Mouse (Mus musculus) stomach, embryonic 14.5 days (tissue): ENCODE measurements around the gene Ache. TPM values are rescaled to one million over a fixed set of nuclear protein-coding genes. Genes with fewer than 3 reads are reported as not detected.

ENCODE experiments used
- ATAC-seq: fragments of 200-750 bp; cut with Nextera tagmentation; 2 replicates; pipeline ENCODE4 v1.8.0; 2017; ENCODE audit warnings: low read depth, moderate TSS enrichment; ENCODE audit not compliant: insufficient number of reproducible peaks, insufficient read depth, low FRiP score
- H3K27ac ChIP-seq: fragments of 300-500 bp; sonication (generic); 2 replicates; pipeline ENCODE4 v1.5.1; 2014; ENCODE audit warnings: mild to moderate bottlenecking, low read length, moderate library complexity, mixed read lengths
- H3K27me3 ChIP-seq: fragments of 300-500 bp; sonication (generic); 2 replicates; pipeline ENCODE4 v1.6.1; 2014; ENCODE audit warnings: low read length, control low read depth, mixed read lengths; ENCODE audit not compliant: control insufficient read depth, insufficient read depth
- H3K36me3 ChIP-seq: fragments of 300-500 bp; sonication (generic); 2 replicates; pipeline ENCODE4 v1.6.1; 2014; ENCODE audit warnings: mild to moderate bottlenecking, control low read depth, low read length, moderate library complexity, mixed read lengths; ENCODE audit not compliant: control insufficient read depth, insufficient read depth
- H3K4me1 ChIP-seq: fragments of 300-500 bp; sonication (generic); 2 replicates; pipeline ENCODE4 v1.6.1; 2014; ENCODE audit warnings: low read length, control low read depth, mixed read lengths; ENCODE audit not compliant: control insufficient read depth, insufficient read depth
- H3K4me2 ChIP-seq: fragments of 300-500 bp; sonication (generic); replicated peaks from 2 replicates; pipeline ENCODE4 v1.6.1; 2014; ENCODE audit warnings: low read depth, low read length, control low read depth
- H3K4me3 ChIP-seq: fragments of 300-500 bp; sonication (generic); 2 replicates; pipeline ENCODE4 v1.5.1; 2014; ENCODE audit warnings: low read depth, low read length, control low read depth
- H3K9ac ChIP-seq: fragments of 300-500 bp; sonication (generic); replicated peaks from 2 replicates; pipeline ENCODE4 v1.6.1; 2014; ENCODE audit warnings: low read depth, mild to moderate bottlenecking, control low read depth, low read length, moderate library complexity, mixed read lengths
- H3K9me3 ChIP-seq: fragments of 300-500 bp; sonication (generic); 2 replicates; pipeline ENCODE4 v1.6.1; 2016; ENCODE audit warnings: low read depth, low read length, control low read depth; ENCODE audit not compliant: control insufficient read depth
- WGBS: fragments of 180-500 bp; shearing (Covaris S2); extraction: QIAGEN DNeasy Blood & Tissue Kit; methylation state at CpG from one replicate; pipeline ENCODE4 v1.1.7; 2014; 5-methylcytosine and 5-hydroxymethylcytosine counted together
- polyA plus RNA-seq: library from polyadenylated mRNA; unstranded; fragments of >200 nt; fragmentation: Nextera tagmentation; extraction: Ambion mirVana; gene quantifications from 2 replicates; pipeline ENCODE4 v1.2.1, GENCODE M21; 2014

Gene Ache
- polyA plus RNA-seq, 1 experiment from 2014 or later = 11.9 TPM

GRCm38 (mm10) chr5:137314193-137315083 is 27.1 kb downstream of the Ache start, which contains the start of gene Trip6:
Gene Trip6, minus strand, starts transcription at chr5:137314404.
- ATAC-seq = peak; percentile 92
- H3K4me3 ChIP-seq = peak within 1 kb of the TSS; percentile 77
- 15% methylated on average over 30 of the region's 30 CpGs for WGBS
- peak within 1 kb of the TSS; percentile 84 for H3K9ac ChIP-seq
- H3K36me3 ChIP-seq = peaks cover 27% of the 10 kb centered on the region
- peak within 1 kb of the TSS; percentile 92 for H3K27ac ChIP-seq
- no peaks in the 10 kb centered on the region for H3K27me3 ChIP-seq
- H3K4me2 ChIP-seq = peak within 1 kb of the TSS; percentile 95
- H3K4me1 ChIP-seq = peaks cover 25% of the 10 kb centered on the region
- H3K9me3 ChIP-seq = no peaks in the 10 kb centered on the region

- 41% methylated on average over 30 of the region's 30 CpGs for WGBS
- Histone ChIP-seq H3K9me3 (no peaks in the 10 kb centered on the region), H3K9ac (no peak overlapping the region; the same call in 1 of the 2 replicates), H3K27ac (peak overlapping the region; percentile 92), H3K27me3 (no peaks in the 10 kb centered on the region), H3K4me3 (0 out of 2 replicates have a peak overlapping the region, but pooled peaks have one; percentile 5), H3K4me1 (peaks cover 25% of the 10 kb centered on the region), H3K4me2 (peak overlapping the region; percentile 95; the same call in 1 of the 2 replicates), H3K36me3 (peaks cover 18% of the 10 kb centered on the region; the same call in 1 of the 2 replicates)
- ATAC-seq = no peak
Measured at GRCm38 (mm10) chr5:137315084-137315903, 28.0 kb downstream of the Ache start.

GRCm38 (mm10) chr5:137317361-137317760 is 30.0 kb downstream of the Ache start:
- no peak for ATAC-seq
- peaks cover 7% of the 10 kb centered on the region for H3K36me3 ChIP-seq
- no peaks in the 10 kb centered on the region for H3K9me3 ChIP-seq

GRCm38 (mm10) chr5:137318570-137318969 is 31.3 kb downstream of the Ache start:
- H3K36me3 ChIP-seq = peaks cover 9% of the 10 kb centered on the region
- ATAC-seq = no peak

More at GRCm38 (mm10) chr5:137317361-137317760, 30.0 kb downstream of the Ache start:
- no peak overlapping the region for H3K27ac ChIP-seq
- no peak overlapping the region for H3K4me3 ChIP-seq
- 83% methylated on average over 8 of the region's 8 CpGs for WGBS
- no peaks in the 10 kb centered on the region for H3K27me3 ChIP-seq
- peaks cover 21% of the 10 kb centered on the region for H3K4me1 ChIP-seq
- no peak overlapping the region for H3K9ac ChIP-seq
- H3K4me2 ChIP-seq = no peak overlapping the region

GRCm38 (mm10) chr5:137320996-137321395 is 33.7 kb downstream of the Ache start:
- no peak for ATAC-seq
- Histone ChIP-seq H3K27ac (no peak overlapping the region), H3K9ac (no peak overlapping the region), H3K9me3 (no peaks in the 10 kb centered on the region), H3K4me1 (no peaks in the 10 kb centered on the region), H3K4me3 (no peak overlapping the region), H3K36me3 (peaks cover 9% of the 10 kb centered on the region), H3K4me2 (no peak overlapping the region), H3K27me3 (no peaks in the 10 kb centered on the region)
- 97% methylated on average over 3 of the region's 3 CpGs for WGBS

More at GRCm38 (mm10) chr5:137318570-137318969, 31.3 kb downstream of the Ache start:
- Histone ChIP-seq H3K9ac (no peak overlapping the region), H3K9me3 (no peaks in the 10 kb centered on the region), H3K4me3 (no peak overlapping the region), H3K27ac (no peak overlapping the region), H3K27me3 (no peaks in the 10 kb centered on the region), H3K4me1 (peaks cover 13% of the 10 kb centered on the region), H3K4me2 (no peak overlapping the region)
- 75% methylated on average over 1 of the region's 1 CpGs for WGBS

GRCm38 (mm10) chr5:137330910-137331309 is 43.6 kb downstream of the Ache start:
- H3K9ac ChIP-seq = no peak overlapping the region
- no peaks in the 10 kb centered on the region for H3K9me3 ChIP-seq
- ATAC-seq = no peak
- H3K4me3 ChIP-seq = no peak overlapping the region
- H3K4me2 ChIP-seq = no peak overlapping the region
- no peaks in the 10 kb centered on the region for H3K4me1 ChIP-seq
- H3K27ac ChIP-seq = no peak overlapping the region
- H3K36me3 ChIP-seq = no peaks in the 10 kb centered on the region; the same call in 1 of the 2 replicates
- 87% methylated on average over 7 of the region's 7 CpGs for WGBS
- H3K27me3 ChIP-seq = no peaks in the 10 kb centered on the region

- H3K9me3 ChIP-seq = no peaks in the 10 kb centered on the region
- H3K4me1 ChIP-seq = no peaks in the 10 kb centered on the region; the same call in 1 of the 2 replicates
- 16% methylated on average over 15 of the region's 15 CpGs for WGBS
- no peak for ATAC-seq
- peak overlapping the region; percentile 90 for H3K4me2 ChIP-seq
- no peaks in the 10 kb centered on the region for H3K36me3 ChIP-seq
- H3K4me3 ChIP-seq = peak overlapping the region; percentile 63
- H3K9ac ChIP-seq = peak overlapping the region; percentile 52; the same call in 1 of the 2 replicates
- no peaks in the 10 kb centered on the region for H3K27me3 ChIP-seq
- H3K27ac ChIP-seq = peak overlapping the region; percentile 33; the same call in 1 of the 2 replicates
Measured at GRCm38 (mm10) chr5:137332857-137333511, 45.7 kb downstream of the Ache start.
